ENCODE assay signal across 8 mouse cellular contexts in the genomic region with DNA sequence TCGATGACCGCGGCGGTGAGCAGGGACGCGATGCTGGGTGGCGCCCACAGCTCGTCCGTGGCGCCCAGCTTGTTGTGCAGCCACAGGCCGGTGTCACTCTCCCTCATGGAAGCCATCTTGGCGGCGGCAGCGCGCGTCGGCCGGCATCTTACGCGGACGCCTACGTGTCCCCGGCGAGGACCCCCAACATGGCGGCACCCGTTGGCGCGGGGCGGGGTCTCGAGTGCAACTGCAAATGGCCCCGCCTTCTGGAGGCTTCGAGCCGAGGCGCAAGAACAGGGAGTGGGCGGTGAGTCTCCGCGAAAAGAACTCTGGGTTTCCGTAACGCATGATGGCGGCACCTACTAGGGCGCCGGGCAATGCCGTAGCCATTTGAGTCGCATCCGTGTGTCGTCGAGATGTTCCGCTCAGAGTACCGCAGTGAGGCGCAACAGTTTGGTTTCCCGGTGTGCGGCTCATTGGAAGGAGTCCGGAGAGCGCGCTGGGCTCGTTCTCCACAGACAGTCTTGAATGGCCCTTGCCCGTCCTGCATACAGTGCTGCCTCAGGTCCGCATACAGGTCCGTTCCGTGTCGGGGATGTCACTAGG. TPM values are rescaled to one million over a fixed set of nuclear protein-coding genes. Genes with fewer than 3 reads are reported as not detected.
DNase-seq lines count a peak whose midpoint lies in the region; ATAC-seq and TF ChIP-seq lines count a peak whose summit lies in the region.

Gene Nelfa (minus strand): TSS at position 294 of the 588 bp plus-strand sequence.

- H3K4me2 ChIP-seq in heart, embryonic 12.5 days: peak within 1 kb of the TSS; percentile 77
- peak within 1 kb of the TSS; percentile 68 for H3K4me2 ChIP-seq in kidney, postnatal 0 days (ENCODE audit: low read length)
- H3K4me2 ChIP-seq in liver, embryonic 11.5 days: peak within 1 kb of the TSS; percentile 72
- peak within 1 kb of the TSS; percentile 65 for H3K4me2 ChIP-seq in stomach, embryonic 14.5 days (replicated peaks; ENCODE audit: low read depth, low read length)

- H3K4me3 ChIP-seq in heart, embryonic 12.5 days: peak within 1 kb of the TSS; percentile 86
- peak within 1 kb of the TSS; percentile 84 for H3K4me3 ChIP-seq in kidney, postnatal 0 days (replicated peaks; ENCODE audit: low read depth, low read length)
- peak within 1 kb of the TSS; percentile 96 for H3K4me3 ChIP-seq in liver, embryonic 11.5 days (ENCODE audit: low read depth, low read length)
- peak within 1 kb of the TSS; percentile 95 for H3K4me3 ChIP-seq in stomach, embryonic 14.5 days (ENCODE audit: low read depth, low read length)

- H3K9me3 ChIP-seq in heart, embryonic 12.5 days (replicated peaks): peaks cover 11% of the 10 kb centered on the region
- H3K9me3 ChIP-seq in kidney, postnatal 0 days (replicated peaks; ENCODE audit: low read length): no peaks in the 10 kb centered on the region
- peaks cover 10% of the 10 kb centered on the region; the same call in 1 of the 2 replicates for H3K9me3 ChIP-seq in liver, embryonic 11.5 days (ENCODE audit: control insufficient read depth, low read length)
- peaks cover 5% of the 10 kb centered on the region; the same call in 1 of the 2 replicates for H3K9me3 ChIP-seq in stomach, embryonic 14.5 days (ENCODE audit: control insufficient read depth, low read depth, low read length)

- ATAC-seq in erythroid progenitor cell, adult 5-6 weeks (replicated peaks; ENCODE audit: low FRiP score, poor library complexity, severe bottlenecking): peak; percentile 95
- ATAC-seq in heart, embryonic 12.5 days (ENCODE audit: insufficient number of reproducible peaks, low FRiP score): peak; percentile 97
- peak; percentile 98 for ATAC-seq in kidney, postnatal 0 days (replicated peaks; ENCODE audit: low FRiP score, low read depth)
- ATAC-seq in liver, embryonic 11.5 days (replicated peaks; ENCODE audit: low FRiP score): peak; percentile 94
- peak; percentile 97 for ATAC-seq in stomach, embryonic 14.5 days (ENCODE audit: insufficient number of reproducible peaks, insufficient read depth, low FRiP score, low read depth)

- peak within 1 kb of the TSS; percentile 92 for H3K9ac ChIP-seq in heart, embryonic 12.5 days
- peak within 1 kb of the TSS; percentile 91 for H3K9ac ChIP-seq in kidney, postnatal 0 days (ENCODE audit: low read depth, low read length)
- peak within 1 kb of the TSS; percentile 96 for H3K9ac ChIP-seq in liver, embryonic 11.5 days (ENCODE audit: low read depth, low read length)
- H3K9ac ChIP-seq in stomach, embryonic 14.5 days (replicated peaks; ENCODE audit: low read depth, low read length): peak within 1 kb of the TSS; percentile 84

- peak; percentile 48 for TF ChIP-seq CTCF in kidney, postnatal 0 days (IDR thresholded peaks at IDR 0.05; ENCODE audit: low read depth)

- peak; percentile 99 for DNase-seq in CD4-positive helper T cell, adult 2 months (ENCODE audit: low read depth, low spot score)
- DNase-seq in brain, embryonic 18.5 days (ENCODE audit: low read depth, low spot score): peak; percentile 98
- DNase-seq in kidney, postnatal 0 days (ENCODE audit: low spot score): peak; percentile 100
- peak; percentile 95 for DNase-seq in liver, embryonic 11.5 days (ENCODE audit: low spot score)
- peak; percentile 98 for DNase-seq in naive thymus-derived CD4-positive, alpha-beta T cell, adult 2 months (ENCODE audit: low read depth)

- H3K36me3 ChIP-seq in heart, embryonic 12.5 days: peaks cover 31% of the 10 kb centered on the region
- 0 out of 2 replicates have a peak, but pooled peaks cover 3% of the 10 kb centered on the region for H3K36me3 ChIP-seq in kidney, postnatal 0 days (ENCODE audit: insufficient read depth, low read length)
- peaks cover 16% of the 10 kb centered on the region; the same call in 1 of the 2 replicates for H3K36me3 ChIP-seq in liver, embryonic 11.5 days (ENCODE audit: control insufficient read depth, insufficient read depth, low read length)
- H3K36me3 ChIP-seq in stomach, embryonic 14.5 days (ENCODE audit: control insufficient read depth, insufficient read depth, low read length): no peaks in the 10 kb centered on the region

- H3K4me1 ChIP-seq in heart, embryonic 12.5 days (replicated peaks): peaks cover 19% of the 10 kb centered on the region
- H3K4me1 ChIP-seq in kidney, postnatal 0 days (replicated peaks; ENCODE audit: insufficient read depth, low read length): peaks cover 6% of the 10 kb centered on the region; the same call in 1 of the 2 replicates
- peaks cover 19% of the 10 kb centered on the region for H3K4me1 ChIP-seq in liver, embryonic 11.5 days (replicated peaks; ENCODE audit: control insufficient read depth, insufficient read depth, low read length)
- H3K4me1 ChIP-seq in stomach, embryonic 14.5 days (ENCODE audit: control insufficient read depth, insufficient read depth, low read length): peaks cover 13% of the 10 kb centered on the region; the same call in 1 of the 2 replicates

- H3K27ac ChIP-seq in heart, embryonic 12.5 days (ENCODE audit: poor library complexity, severe bottlenecking): peak within 1 kb of the TSS; percentile 90
- H3K27ac ChIP-seq in kidney, postnatal 0 days: peak within 1 kb of the TSS; percentile 95
- H3K27ac ChIP-seq in liver, embryonic 11.5 days (ENCODE audit: low read depth, low read length): peak within 1 kb of the TSS; percentile 94
- peak within 1 kb of the TSS; percentile 91 for H3K27ac ChIP-seq in stomach, embryonic 14.5 days (ENCODE audit: low read length)

- no peaks in the 10 kb centered on the region for H3K27me3 ChIP-seq in heart, embryonic 12.5 days (replicated peaks)
- H3K27me3 ChIP-seq in kidney, postnatal 0 days (ENCODE audit: insufficient read depth, low read length): no peaks in the 10 kb centered on the region
- H3K27me3 ChIP-seq in liver, embryonic 11.5 days (replicated peaks; ENCODE audit: control insufficient read depth, insufficient read depth, low read length): no peaks in the 10 kb centered on the region
- H3K27me3 ChIP-seq in stomach, embryonic 14.5 days (ENCODE audit: control insufficient read depth, insufficient read depth, low read length): no peaks in the 10 kb centered on the region

- WGBS in heart, embryonic 12.5 days: under 1% methylated on average over 61 of the region's 61 CpGs
- 2% methylated on average over 61 of the region's 61 CpGs for WGBS in kidney, postnatal 0 days
- under 1% methylated on average over 61 of the region's 61 CpGs for WGBS in liver, embryonic 11.5 days
- WGBS in stomach, embryonic 14.5 days: under 1% methylated on average over 61 of the region's 61 CpGs

RNA-seq across cellular contexts. Expression of gene Nelfa, which starts in this region (rescaled TPM):
- total RNA-seq in erythroid progenitor cell, adult 5-6 weeks (2015; ENCODE audit: low replicate concordance): 12.3 and 28.1 TPM in 2 replicates
- 12.5 and 25.8 TPM in 2 replicates for total RNA-seq in erythroid progenitor cell, adult 5-6 weeks (2017; ENCODE audit: low replicate concordance)
- polyA plus RNA-seq in heart, embryonic 12.5 days (2016; fragmentation: Nextera tagmentation; extraction: Ambion mirVana): 36.5 and 39.8 TPM in 2 replicates
- 41.0 and 42.8 TPM in 2 replicates for polyA plus RNA-seq in kidney, postnatal 0 days (2015; fragmentation: Nextera tagmentation; extraction: Ambion mirVana)
- 67.9 and 68.3 TPM in 2 replicates for polyA plus RNA-seq in liver, embryonic 11.5 days (2014; fragmentation: Nextera tagmentation; extraction: Ambion mirVana)
- polyA plus RNA-seq in stomach, embryonic 14.5 days (2014; fragmentation: Nextera tagmentation; extraction: Ambion mirVana): 46.7 and 51.6 TPM in 2 replicates

Comparison
In these comparisons a context has a peak if more than half of its experiments do, and no peak if none do; other contexts are left out.
1. Peak in every context shown above with its lines: DNase-seq, ATAC-seq, H3K4me3 ChIP-seq and H3K27ac ChIP-seq.